Mouse (Mus musculus) left cerebral cortex, adult 11 months (tissue): ENCODE results near the gene Gm9040.
"Not testable (repeated sequence)": the region's sequence is repeated elsewhere in the genome, so short reads cannot be mapped to it uniquely, and the experiment has no call there.

ENCODE experiments used
- DNase-seq: peaks from one replicate; pipeline ENCODE4 v3.0.0; 2022; ENCODE audit warnings: low spot score

Gm9040 gene

GRCm38 (mm10) chr10:118326869-118327268 lies at the start of gene Gm9040:
Gene Gm9040 (minus strand): TSS chr10:118326969.
- DNase-seq = not testable (repeated sequence)

- peak; percentile 73 for DNase-seq
Observed at GRCm38 (mm10) chr10:118370443-118370842, 43.7 kb upstream of the Gm9040 start.

GRCm38 (mm10) chr10:118369518-118369917 lies 42.7 kb upstream of the Gm9040 start:
- DNase-seq = no peak

- not testable (repeated sequence) for DNase-seq
Observed at GRCm38 (mm10) chr10:118354005-118354404, 27.2 kb upstream of the Gm9040 start, which contains the start of gene Gm9049. Gene Gm9049 (minus strand): TSS chr10:118354105.

DNA sequence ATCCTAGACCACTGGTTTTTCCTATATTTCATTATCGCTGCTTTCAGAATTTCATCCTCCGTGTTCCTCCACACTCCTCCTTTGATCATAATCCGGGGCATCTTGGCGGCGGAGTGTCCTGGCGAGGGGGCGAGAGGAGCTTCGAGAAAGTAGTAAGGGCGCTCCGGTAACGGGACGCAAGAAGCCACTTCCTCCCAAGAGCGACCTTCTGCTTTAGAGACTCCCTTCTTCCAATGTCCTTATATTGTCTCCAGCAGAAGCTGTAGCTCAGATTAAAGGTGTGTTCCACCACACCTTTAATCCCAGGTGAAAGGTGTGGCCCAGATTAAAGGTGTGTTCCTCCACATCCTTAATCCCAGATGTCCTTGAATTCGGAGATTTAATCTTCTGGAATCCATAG lies 21.8 kb upstream of the Gm9040 start, which contains the start of gene Gm9048:
Gm9048 (minus strand) TSS at position 101 of the 400 bp plus-strand sequence.
- not testable (repeated sequence) for DNase-seq

- not testable (repeated sequence) for DNase-seq
Observed at GRCm38 (mm10) chr10:118343155-118343554, 16.4 kb upstream of the Gm9040 start, which contains the start of gene Gm9046. Gene Gm9046 (minus strand): TSS chr10:118343255.

DNA sequence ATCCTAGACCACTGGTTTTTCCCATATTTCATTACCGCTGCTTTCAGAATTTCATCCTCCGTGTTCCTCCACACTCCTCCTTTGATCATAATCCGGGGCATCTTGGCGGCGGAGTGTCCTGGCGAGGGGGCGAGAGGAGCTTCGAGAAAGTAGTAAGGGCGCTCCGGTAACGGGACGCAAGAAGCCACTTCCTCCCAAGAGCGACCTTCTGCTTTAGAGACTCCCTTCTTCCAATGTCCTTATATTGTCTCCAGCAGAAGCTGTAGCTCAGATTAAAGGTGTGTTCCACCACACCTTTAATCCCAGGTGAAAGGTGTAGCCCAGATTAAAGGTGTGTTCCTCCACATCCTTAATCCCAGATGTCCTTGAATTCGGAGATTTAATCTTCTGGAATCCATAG lies 11.0 kb upstream of the Gm9040 start, which contains the start of gene Gm9045:
Gm9045 (minus strand) TSS at position 101 of the 400 bp plus-strand sequence.
- DNase-seq = not testable (repeated sequence)

GRCm38 (mm10) chr10:118332308-118332707 lies 5.5 kb upstream of the Gm9040 start, which contains the start of gene Gm9044:
Gene Gm9044 (minus strand): TSS chr10:118332408.
- DNase-seq = not testable (repeated sequence)

DNA sequence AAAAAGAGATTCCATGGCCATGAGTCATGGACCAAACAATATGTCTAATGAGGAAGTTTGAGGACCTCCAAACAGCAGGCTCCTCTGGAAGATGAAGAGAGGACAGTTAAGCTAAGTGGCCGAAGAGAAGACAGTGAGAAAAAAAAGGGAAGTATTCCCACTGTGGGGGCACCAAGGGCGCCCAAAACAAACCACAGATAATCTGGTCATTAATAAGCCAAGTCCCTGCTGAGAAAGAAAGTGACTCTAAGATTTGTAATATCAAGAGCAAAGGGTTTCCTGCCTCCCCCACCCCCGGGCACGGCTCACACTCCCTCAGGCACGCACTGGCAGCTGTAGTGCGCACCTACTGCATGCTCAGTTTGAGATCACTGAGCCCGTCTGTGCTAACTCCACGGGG lies 7.7 kb downstream of the Gm9040 start:
- DNase-seq = no peak

- DNase-seq = not testable (repeated sequence)
Observed at GRCm38 (mm10) chr10:118302133-118302532, 24.6 kb downstream of the Gm9040 start.

DNA sequence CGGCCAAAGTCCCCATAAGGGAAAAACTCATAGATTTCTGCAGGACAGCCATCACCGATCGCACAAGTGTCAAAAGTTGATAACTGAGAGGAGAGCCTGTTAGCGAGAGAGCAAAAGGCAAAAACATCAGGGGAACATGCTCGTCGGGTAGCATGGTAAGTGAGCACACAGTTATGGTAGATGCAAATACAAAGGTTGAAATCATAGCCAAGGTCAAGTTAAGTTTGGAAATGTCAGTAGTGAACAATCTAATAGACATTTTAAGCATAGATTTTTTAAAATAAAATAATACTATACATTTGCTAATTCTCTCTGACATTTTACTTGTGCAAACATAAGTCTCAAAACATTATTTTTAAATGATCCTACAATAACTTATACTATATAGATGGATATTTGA lies 31.8 kb downstream of the Gm9040 start, which contains the start of gene Iltifb:
Iltifb (minus strand) TSS at position 101 of the 400 bp plus-strand sequence.
- no peak for DNase-seq

DNA sequence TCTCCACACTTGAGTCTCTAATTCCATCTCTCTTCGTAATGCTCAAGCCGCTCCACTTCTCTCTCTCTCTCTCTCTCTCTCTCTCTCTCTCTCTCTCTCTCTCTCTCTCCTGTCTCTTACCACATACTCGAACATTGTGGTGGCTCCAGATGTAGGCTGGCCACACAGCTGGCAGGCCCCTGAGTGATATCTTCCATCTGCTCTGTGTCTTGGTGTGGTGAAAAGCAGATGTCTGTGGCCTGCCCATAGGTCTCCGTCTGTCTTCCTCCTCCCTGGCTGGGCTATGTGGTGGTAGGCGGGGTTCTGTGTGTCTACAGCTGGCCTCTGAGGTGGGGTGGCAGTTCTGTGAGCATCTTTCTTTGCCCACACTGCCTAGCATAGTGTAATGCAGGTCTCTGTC lies 43.8 kb downstream of the Gm9040 start:
- DNase-seq = not testable (repeated sequence)

DNA sequence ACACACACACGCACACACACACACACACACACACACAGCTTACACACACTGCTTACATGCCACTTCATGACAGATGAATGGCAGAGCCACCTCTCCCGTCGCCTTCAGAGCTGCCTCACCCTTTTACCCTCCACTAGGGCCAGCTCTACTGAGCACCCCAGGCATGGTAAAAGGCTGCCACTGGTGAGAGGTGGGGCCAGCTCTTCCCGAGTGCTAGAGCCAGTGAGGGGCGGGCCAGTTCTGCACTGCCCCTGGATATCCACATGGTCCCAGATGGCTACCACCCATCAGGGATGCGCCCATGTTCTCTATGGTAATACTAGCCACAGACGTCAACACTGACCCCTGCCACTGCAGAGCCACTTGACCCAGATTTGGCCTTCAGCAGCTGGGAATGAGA lies 44.2 kb downstream of the Gm9040 start:
- DNase-seq = not testable (repeated sequence)

DNA sequence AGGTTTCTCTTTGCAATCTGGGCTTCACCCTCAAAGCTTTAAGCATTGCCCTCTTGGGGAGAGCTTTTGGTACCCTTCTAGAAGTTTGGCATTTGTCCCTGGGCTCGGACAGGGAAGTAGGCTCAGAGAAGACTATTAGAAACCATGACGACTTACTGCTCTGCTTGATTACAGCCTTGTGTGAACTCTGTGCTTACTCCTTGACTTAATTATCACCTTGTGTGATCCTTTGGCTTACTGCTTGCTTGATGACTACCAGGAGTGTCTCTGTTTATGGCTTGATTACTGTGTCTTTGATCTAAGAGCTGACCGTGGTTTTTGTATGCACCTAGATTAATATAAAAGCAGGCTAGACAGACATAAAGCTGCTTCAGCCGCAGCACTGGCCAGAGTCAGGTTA lies 48.7 kb downstream of the Gm9040 start:
- DNase-seq = not testable (repeated sequence)
